Mouse (Mus musculus): ENCODE data around the gene Ttc7b. TPM values are rescaled to one million over a fixed set of nuclear protein-coding genes. Genes with fewer than 3 reads are reported as not detected.

Ttc7b gene
- polyA plus RNA-seq, 1 experiment from 2014 or later: 2.2 TPM

DNA sequence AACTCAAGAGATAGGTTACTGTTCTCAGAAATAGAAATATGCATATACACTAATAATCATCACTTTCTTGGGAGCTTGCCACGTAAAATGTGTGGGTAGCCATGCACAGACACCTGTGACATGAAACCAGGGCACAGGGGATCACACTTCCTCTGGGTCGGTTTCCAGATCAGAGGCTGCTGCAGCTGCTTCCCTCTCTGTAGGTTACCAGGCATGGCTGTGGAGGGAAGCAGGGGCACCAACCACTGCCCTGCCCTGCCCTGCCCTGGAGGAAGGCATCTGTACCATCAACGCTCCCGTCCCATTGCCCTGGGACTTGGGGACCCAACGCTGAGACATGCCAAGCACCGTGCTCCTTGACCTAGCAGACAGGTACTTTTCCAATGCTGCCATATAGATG is 188.8 kb downstream of the Ttc7b start:
- no peak for DNase-seq
- Histone ChIP-seq H3K4me1 (ENCODE audit: insufficient read depth) (no peaks in the 10 kb centered on the region), H3K9ac (replicated peaks) (no peak overlapping the region), H3K9me3 (ENCODE audit: low read length) (no peaks in the 10 kb centered on the region), H3K27me3 (ENCODE audit: insufficient read depth, low read length) (no peaks in the 10 kb centered on the region), H3K36me3 (replicated peaks; ENCODE audit: insufficient read depth, low read length) (no peaks in the 10 kb centered on the region; the same call in 1 of the 2 replicates), H3K4me2 (ENCODE audit: low read depth, low read length) (no peak overlapping the region), H3K4me3 (ENCODE audit: low read depth, low read length) (no peak overlapping the region), H3K27ac (ENCODE audit: low read depth) (no peak overlapping the region)
- WGBS (ENCODE audit: insufficient replicate concordance): 80% methylated on average over 6 of the region's 6 CpGs
- TF ChIP-seq CTCF (IDR thresholded peaks at IDR 0.05; ENCODE audit: low read depth): no peak
- TF ChIP-seq EP300 (IDR thresholded peaks at IDR 0.05; ENCODE audit: low read depth): no peak
- no peak for ATAC-seq

DNA sequence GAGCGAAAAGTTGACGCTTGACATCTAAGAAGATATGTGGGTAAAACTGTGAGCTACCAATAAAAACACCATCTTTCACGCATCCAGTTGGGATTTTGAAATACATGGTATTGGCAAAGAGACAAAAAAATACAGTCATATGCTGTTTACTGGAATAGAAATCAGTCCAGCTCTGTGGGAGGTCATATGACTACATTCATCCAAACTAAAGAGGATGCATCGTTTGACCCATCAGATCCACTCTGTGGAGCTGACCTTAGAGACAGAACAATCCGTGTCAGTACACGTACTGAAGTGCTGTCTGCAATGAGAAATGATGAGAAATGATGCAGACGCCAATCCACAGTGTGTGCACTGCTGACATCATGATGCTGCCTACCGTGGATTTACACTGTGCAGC is 190.4 kb downstream of the Ttc7b start:
- TF ChIP-seq CTCF (IDR thresholded peaks at IDR 0.05; ENCODE audit: low read depth) (no peak), EP300 (IDR thresholded peaks at IDR 0.05; ENCODE audit: low read depth) (no peak)
- ATAC-seq: no peak
- Histone ChIP-seq H3K9ac (replicated peaks) (no peak overlapping the region), H3K4me1 (ENCODE audit: insufficient read depth) (no peaks in the 10 kb centered on the region), H3K4me2 (ENCODE audit: low read depth, low read length) (no peak overlapping the region), H3K4me3 (ENCODE audit: low read depth, low read length) (no peak overlapping the region), H3K9me3 (ENCODE audit: low read length) (no peaks in the 10 kb centered on the region), H3K36me3 (replicated peaks; ENCODE audit: insufficient read depth, low read length) (peaks cover 3% of the 10 kb centered on the region; the same call in 1 of the 2 replicates), H3K27ac (ENCODE audit: low read depth) (no peak overlapping the region), H3K27me3 (ENCODE audit: insufficient read depth, low read length) (no peaks in the 10 kb centered on the region)
- DNase-seq: no peak
- 85% methylated on average over 8 of the region's 8 CpGs for WGBS (ENCODE audit: insufficient replicate concordance)

GRCm38 (mm10) chr12:100328998-100329397 is 191.6 kb downstream of the Ttc7b start:
- TF ChIP-seq CTCF (IDR thresholded peaks at IDR 0.05; ENCODE audit: low read depth) (no peak), EP300 (IDR thresholded peaks at IDR 0.05; ENCODE audit: low read depth) (no peak)

DNA sequence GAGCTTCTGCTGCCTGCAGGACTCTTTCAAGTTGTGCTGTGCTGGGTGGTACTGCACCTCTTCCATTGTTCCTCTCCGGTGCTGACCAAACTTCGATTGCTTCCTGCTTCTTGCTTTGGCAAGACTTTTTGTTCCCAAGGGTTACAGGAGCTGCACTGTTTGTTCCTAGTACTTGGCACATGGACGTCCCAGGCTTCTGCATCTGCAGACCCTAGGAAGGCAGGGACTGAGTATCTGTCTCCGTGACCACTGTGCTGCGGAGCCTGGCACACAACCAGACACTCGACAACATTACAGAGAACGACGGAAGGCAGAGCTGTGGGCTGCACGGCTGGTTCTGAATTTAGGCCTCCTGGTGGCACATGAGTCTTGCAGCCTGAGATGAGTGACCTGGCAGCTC is 192.1 kb downstream of the Ttc7b start:
- Histone ChIP-seq H3K4me3 (ENCODE audit: low read depth, low read length) (no peak overlapping the region), H3K27me3 (ENCODE audit: insufficient read depth, low read length) (no peaks in the 10 kb centered on the region), H3K4me2 (ENCODE audit: low read depth, low read length) (no peak overlapping the region), H3K36me3 (replicated peaks; ENCODE audit: insufficient read depth, low read length) (peaks cover 6% of the 10 kb centered on the region; the same call in 1 of the 2 replicates), H3K4me1 (ENCODE audit: insufficient read depth) (no peaks in the 10 kb centered on the region), H3K9ac (replicated peaks) (no peak overlapping the region), H3K27ac (ENCODE audit: low read depth) (no peak overlapping the region), H3K9me3 (ENCODE audit: low read length) (no peaks in the 10 kb centered on the region)
- DNase-seq (no peak), ATAC-seq (no peak)
- WGBS (ENCODE audit: insufficient replicate concordance): 74% methylated on average over 9 of the region's 9 CpGs
- TF ChIP-seq CTCF (IDR thresholded peaks at IDR 0.05; ENCODE audit: low read depth) (no peak), EP300 (IDR thresholded peaks at IDR 0.05; ENCODE audit: low read depth) (no peak)

More at GRCm38 (mm10) chr12:100328998-100329397, 191.6 kb downstream of the Ttc7b start:
- WGBS (ENCODE audit: insufficient replicate concordance): 70% methylated on average over 4 of the region's 4 CpGs
- Histone ChIP-seq H3K27ac (ENCODE audit: low read depth) (no peak overlapping the region), H3K27me3 (ENCODE audit: insufficient read depth, low read length) (no peaks in the 10 kb centered on the region), H3K9ac (replicated peaks) (no peak overlapping the region), H3K4me1 (ENCODE audit: insufficient read depth) (no peaks in the 10 kb centered on the region), H3K36me3 (replicated peaks; ENCODE audit: insufficient read depth, low read length) (peaks cover 6% of the 10 kb centered on the region; the same call in 1 of the 2 replicates), H3K4me3 (ENCODE audit: low read depth, low read length) (no peak overlapping the region), H3K4me2 (ENCODE audit: low read depth, low read length) (no peak overlapping the region), H3K9me3 (ENCODE audit: low read length) (no peaks in the 10 kb centered on the region)
- DNase-seq (no peak), ATAC-seq (no peak)

GRCm38 (mm10) chr12:100326732-100327131 is 193.9 kb downstream of the Ttc7b start:
- Histone ChIP-seq H3K27ac (ENCODE audit: low read depth) (no peak overlapping the region), H3K36me3 (replicated peaks; ENCODE audit: insufficient read depth, low read length) (peaks cover 6% of the 10 kb centered on the region; the same call in 1 of the 2 replicates), H3K9ac (replicated peaks) (no peak overlapping the region), H3K9me3 (ENCODE audit: low read length) (no peaks in the 10 kb centered on the region), H3K27me3 (ENCODE audit: insufficient read depth, low read length) (no peaks in the 10 kb centered on the region), H3K4me1 (ENCODE audit: insufficient read depth) (no peaks in the 10 kb centered on the region), H3K4me2 (ENCODE audit: low read depth, low read length) (no peak overlapping the region), H3K4me3 (ENCODE audit: low read depth, low read length) (no peak overlapping the region)
- WGBS (ENCODE audit: insufficient replicate concordance): 88% methylated on average over 1 of the region's 2 CpGs
- TF ChIP-seq CTCF (IDR thresholded peaks at IDR 0.05; ENCODE audit: low read depth): no peak
- TF ChIP-seq EP300 (IDR thresholded peaks at IDR 0.05; ENCODE audit: low read depth): no peak
- ATAC-seq: no peak
- no peak for DNase-seq

DNA sequence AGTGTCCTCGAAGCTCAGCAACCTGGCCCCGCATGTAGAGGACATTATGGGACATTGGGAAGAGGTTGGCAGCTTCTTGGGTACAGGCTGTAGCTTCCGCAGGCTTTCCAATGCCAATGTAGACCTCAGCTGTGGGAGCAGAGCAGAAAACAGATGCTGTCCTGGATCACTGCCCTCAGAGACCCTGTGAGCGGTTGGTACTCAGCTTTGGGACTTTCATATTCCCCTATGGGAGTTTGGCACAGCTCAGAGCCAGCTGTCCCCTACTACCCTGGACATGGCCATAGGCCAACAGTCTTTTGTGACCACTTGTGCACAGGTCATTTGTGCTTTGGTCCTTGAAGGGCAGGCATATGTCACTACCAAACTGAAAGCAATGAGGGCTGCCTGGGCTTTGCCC is 195.0 kb downstream of the Ttc7b start:
- no peak overlapping the region for H3K4me2 ChIP-seq (ENCODE audit: low read depth, low read length)
- no peaks in the 10 kb centered on the region for H3K9me3 ChIP-seq (ENCODE audit: low read length)
- H3K9ac ChIP-seq (replicated peaks): no peak overlapping the region
- H3K27me3 ChIP-seq (ENCODE audit: insufficient read depth, low read length): no peaks in the 10 kb centered on the region
- H3K36me3 ChIP-seq (replicated peaks; ENCODE audit: insufficient read depth, low read length): 0 out of 2 replicates have a peak, but pooled peaks cover 6% of the 10 kb centered on the region
- WGBS (ENCODE audit: insufficient replicate concordance): 86% methylated on average over 4 of the region's 4 CpGs
- ATAC-seq (no peak), DNase-seq (no peak)
- TF ChIP-seq CTCF (IDR thresholded peaks at IDR 0.05; ENCODE audit: low read depth): no peak
- no peak for TF ChIP-seq EP300 (IDR thresholded peaks at IDR 0.05; ENCODE audit: low read depth)
- H3K4me3 ChIP-seq (ENCODE audit: low read depth, low read length): no peak overlapping the region
- H3K4me1 ChIP-seq (ENCODE audit: insufficient read depth): no peaks in the 10 kb centered on the region
- H3K27ac ChIP-seq (ENCODE audit: low read depth): no peak overlapping the region

- no peaks in the 10 kb centered on the region for H3K4me1 ChIP-seq (ENCODE audit: insufficient read depth)
- ATAC-seq (no peak), DNase-seq (no peak)
- H3K4me3 ChIP-seq (ENCODE audit: low read depth, low read length): no peak overlapping the region
- H3K9ac ChIP-seq (replicated peaks): no peak overlapping the region
- H3K27me3 ChIP-seq (ENCODE audit: insufficient read depth, low read length): no peaks in the 10 kb centered on the region
- no peak overlapping the region for H3K4me2 ChIP-seq (ENCODE audit: low read depth, low read length)
- H3K36me3 ChIP-seq (replicated peaks; ENCODE audit: insufficient read depth, low read length): 0 out of 2 replicates have a peak, but pooled peaks cover 6% of the 10 kb centered on the region
- TF ChIP-seq EP300 (IDR thresholded peaks at IDR 0.05; ENCODE audit: low read depth) (no peak), CTCF (IDR thresholded peaks at IDR 0.05; ENCODE audit: low read depth) (no peak)
- H3K9me3 ChIP-seq (ENCODE audit: low read length): no peaks in the 10 kb centered on the region
- H3K27ac ChIP-seq (ENCODE audit: low read depth): no peak overlapping the region
- WGBS (ENCODE audit: insufficient replicate concordance): 83% methylated on average over 8 of the region's 8 CpGs
Measured at GRCm38 (mm10) chr12:100325212-100325611, 195.4 kb downstream of the Ttc7b start.

Measured in liver, postnatal 0 days (tissue).